Mouse (Mus musculus) lung, adult 2 months (tissue): Measurements from ENCODE around the gene Cfap221. TPM values are rescaled to one million over a fixed set of nuclear protein-coding genes. Genes with fewer than 3 reads are reported as not detected.

ENCODE experiments used
- DNase-seq: peaks from one replicate; pipeline ENCODE4 v3.0.0; 2022
- H3K4me1 ChIP-seq: fragments of 200-500 bp; 2 replicates; pipeline ENCODE4 v1.6.1; 2011; ENCODE audit warnings: low read length; ENCODE audit not compliant: control insufficient read depth, insufficient read depth
- H3K4me3 ChIP-seq: fragments of 200-500 bp; replicated peaks from 2 replicates; pipeline ENCODE3; 2011; ENCODE audit warnings: low read depth, mild to moderate bottlenecking, control low read depth, low read length; ENCODE audit errors: extremely low read depth
- CTCF ChIP-seq: fragments of 200-500 bp; IDR thresholded peaks from 2 replicates; pipeline ENCODE4 v1.5.1; 2011; ENCODE audit warnings: mild to moderate bottlenecking, low read length, control low read depth; ENCODE audit not compliant: insufficient read depth
- POLR2A ChIP-seq: fragments of 200-500 bp; IDR thresholded peaks from 2 replicates; pipeline ENCODE4 v1.6.1; 2011; ENCODE audit warnings: low read depth, mild to moderate bottlenecking, control low read depth, low read length, borderline replicate concordance; ENCODE audit errors: extremely low read depth
- WGBS: fragments of 180-500 bp; shearing (Covaris S2); methylation state at CpG from one replicate; pipeline ENCODE4 v1.1.7; 2018; 5-methylcytosine and 5-hydroxymethylcytosine counted together
- polyA plus RNA-seq: library from polyadenylated mRNA; depleted of rRNA; stranded (reverse); fragments of >200 nt; gene quantifications from 2 replicates; pipeline ENCODE4 v1.2.3, GENCODE M21; 2012

Cfap221 gene
- polyA plus RNA-seq, 1 experiment, result 0.66 TPM

GRCm38 (mm10) chr1:119912953-119913814, 83.8 kb downstream of the Cfap221 start, which contains the start of gene Tmem177:
Gene Tmem177 (minus strand): TSS chr1:119913208.
- H3K4me1 ChIP-seq, result no peaks in the 10 kb centered on the region; the same call in 1 of the 2 replicates
- DNase-seq, result peak; percentile 98
- H3K4me3 ChIP-seq, result peak within 1 kb of the TSS; percentile 83
- 8% methylated on average over 42 of the region's 42 CpGs for WGBS
- TF ChIP-seq POLR2A (peak; percentile 88; the same call in 1 of the 2 replicates), CTCF (no peak)

GRCm38 (mm10) chr1:119907206-119907748, 89.8 kb downstream of the Cfap221 start:
- no peak for DNase-seq
- WGBS, result 46% methylated on average over 2 of the region's 2 CpGs
- no peak overlapping the region for H3K4me3 ChIP-seq
- H3K4me1 ChIP-seq, result no peaks in the 10 kb centered on the region; the same call in 1 of the 2 replicates
- no peak for TF ChIP-seq POLR2A
- TF ChIP-seq CTCF, result no peak

DNA sequence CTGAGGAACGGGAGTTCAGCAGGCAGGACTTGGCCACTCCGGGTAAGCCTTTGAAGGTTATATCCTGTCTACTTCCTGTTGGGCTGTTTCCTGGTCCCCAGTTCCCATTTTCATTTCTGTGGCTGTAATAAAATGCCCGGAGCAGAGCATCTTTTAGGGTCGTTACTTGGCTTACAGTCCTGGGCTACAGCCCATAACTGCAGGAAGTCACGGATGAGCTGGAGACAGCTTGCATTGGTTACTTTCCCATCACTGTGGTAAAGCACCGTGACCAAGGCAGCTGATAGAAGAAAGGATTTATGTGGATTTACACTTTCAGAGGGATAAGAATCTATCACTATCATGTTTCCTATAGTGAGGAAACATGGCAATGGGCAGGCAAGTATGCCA, 93.8 kb downstream of the Cfap221 start:
- 35% methylated on average over 6 of the region's 6 CpGs for WGBS
- H3K4me1 ChIP-seq, result no peaks in the 10 kb centered on the region
- H3K4me3 ChIP-seq, result no peak overlapping the region
- no peak for TF ChIP-seq CTCF
- no peak for TF ChIP-seq POLR2A
- no peak for DNase-seq

- TF ChIP-seq POLR2A, result no peak
- TF ChIP-seq CTCF, result no peak
- H3K4me1 ChIP-seq, result no peaks in the 10 kb centered on the region
- DNase-seq, result no peak
- 61% methylated on average over 8 of the region's 8 CpGs for WGBS
- H3K4me3 ChIP-seq, result no peak overlapping the region
These were observed 94.3 kb downstream of the Cfap221 start for GRCm38 (mm10) chr1:119902551-119903230.

GRCm38 (mm10) chr1:119899195-119900123, 97.6 kb downstream of the Cfap221 start:
- no peak for TF ChIP-seq CTCF
- no peak for TF ChIP-seq POLR2A
- H3K4me3 ChIP-seq, result no peak overlapping the region
- no peak for DNase-seq
- 68% methylated on average over 11 of the region's 11 CpGs for WGBS
- no peaks in the 10 kb centered on the region for H3K4me1 ChIP-seq

DNA sequence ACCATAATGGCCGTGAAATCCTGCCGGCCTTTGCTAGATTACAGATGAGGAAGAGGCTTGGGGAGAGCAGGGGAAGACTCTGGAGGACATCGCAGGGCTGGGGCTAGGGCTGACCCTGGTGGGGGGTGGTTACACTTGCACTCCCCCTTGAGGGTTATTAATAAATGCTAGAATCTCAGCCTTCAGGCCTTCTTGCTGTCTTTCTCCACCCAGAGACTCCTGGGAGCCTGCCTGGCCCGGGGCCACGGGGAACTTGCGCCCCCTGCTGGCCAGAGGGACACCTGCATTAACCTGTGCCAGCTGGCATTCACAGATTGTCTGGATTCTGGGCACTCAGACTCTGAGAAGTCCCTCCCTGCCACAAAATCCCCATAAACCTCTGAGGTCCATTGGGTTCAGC, 102.1 kb downstream of the Cfap221 start:
- Histone ChIP-seq H3K4me3 (no peak overlapping the region), H3K4me1 (no peaks in the 10 kb centered on the region)
- 33% methylated on average over 6 of the region's 6 CpGs for WGBS
- peak; percentile 70 for TF ChIP-seq CTCF
- no peak for TF ChIP-seq POLR2A
- DNase-seq, result peak; percentile 69

DNA sequence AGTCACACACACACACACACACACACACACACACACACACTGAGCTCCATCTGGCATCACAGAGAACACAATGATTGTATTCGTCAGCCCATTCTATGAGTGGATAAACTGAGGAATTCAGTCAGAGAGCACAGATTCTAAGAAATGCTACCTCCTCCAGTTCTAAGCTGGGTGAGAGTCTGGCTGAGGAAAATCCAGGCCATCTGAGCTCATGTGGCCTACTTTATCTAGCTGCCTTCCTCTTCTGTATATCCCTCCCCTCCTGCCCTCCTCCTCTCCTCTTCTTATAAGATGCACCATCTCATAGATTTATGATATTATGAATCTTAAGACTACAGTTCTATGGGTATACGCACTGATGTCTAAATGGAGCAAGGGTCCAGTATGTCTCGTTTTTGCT, 103.4 kb downstream of the Cfap221 start:
- TF ChIP-seq POLR2A, result no peak
- TF ChIP-seq CTCF, result no peak
- 81% methylated on average over 3 of the region's 3 CpGs for WGBS
- no peaks in the 10 kb centered on the region for H3K4me1 ChIP-seq
- H3K4me3 ChIP-seq, result no peak overlapping the region
- DNase-seq, result no peak

DNA sequence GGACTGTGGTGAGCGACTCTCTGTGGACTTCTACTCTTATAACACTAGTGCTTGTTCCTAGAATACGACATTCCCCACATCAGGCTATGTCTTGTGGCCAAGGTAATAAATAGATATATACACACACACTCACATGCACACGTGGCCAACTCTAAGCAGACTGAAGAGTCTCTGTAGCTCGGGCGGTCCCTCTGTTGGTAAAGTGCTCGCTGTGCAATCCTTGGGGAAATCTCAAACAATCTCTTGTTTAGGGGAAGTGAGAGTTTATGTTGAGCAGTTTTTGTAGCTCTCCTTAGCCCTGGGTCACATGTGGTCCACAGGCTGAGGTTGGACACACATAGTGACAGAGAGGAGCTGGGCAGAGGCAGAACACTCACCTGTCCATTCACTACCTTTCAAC, 104.1 kb downstream of the Cfap221 start:
- Histone ChIP-seq H3K4me3 (no peak overlapping the region), H3K4me1 (no peaks in the 10 kb centered on the region)
- no peak for DNase-seq
- 47% methylated on average over 6 of the region's 6 CpGs for whole genome bisulfite sequencing
- no peak for TF ChIP-seq POLR2A
- TF ChIP-seq CTCF, result no peak

GRCm38 (mm10) chr1:119891865-119892264, 105.2 kb downstream of the Cfap221 start:
- no peak overlapping the region for H3K4me3 ChIP-seq
- TF ChIP-seq CTCF (no peak), POLR2A (no peak)
- DNase-seq, result no peak
- 68% methylated on average over 4 of the region's 4 CpGs for WGBS
- no peaks in the 10 kb centered on the region for H3K4me1 ChIP-seq
